Mouse (Mus musculus): ENCODE results near the gene Gm11627.
"Not testable (repeated sequence)": the region's sequence is repeated elsewhere in the genome, so short reads cannot be mapped to it uniquely, and the experiment has no call there.

The Gm11627 gene

DNA sequence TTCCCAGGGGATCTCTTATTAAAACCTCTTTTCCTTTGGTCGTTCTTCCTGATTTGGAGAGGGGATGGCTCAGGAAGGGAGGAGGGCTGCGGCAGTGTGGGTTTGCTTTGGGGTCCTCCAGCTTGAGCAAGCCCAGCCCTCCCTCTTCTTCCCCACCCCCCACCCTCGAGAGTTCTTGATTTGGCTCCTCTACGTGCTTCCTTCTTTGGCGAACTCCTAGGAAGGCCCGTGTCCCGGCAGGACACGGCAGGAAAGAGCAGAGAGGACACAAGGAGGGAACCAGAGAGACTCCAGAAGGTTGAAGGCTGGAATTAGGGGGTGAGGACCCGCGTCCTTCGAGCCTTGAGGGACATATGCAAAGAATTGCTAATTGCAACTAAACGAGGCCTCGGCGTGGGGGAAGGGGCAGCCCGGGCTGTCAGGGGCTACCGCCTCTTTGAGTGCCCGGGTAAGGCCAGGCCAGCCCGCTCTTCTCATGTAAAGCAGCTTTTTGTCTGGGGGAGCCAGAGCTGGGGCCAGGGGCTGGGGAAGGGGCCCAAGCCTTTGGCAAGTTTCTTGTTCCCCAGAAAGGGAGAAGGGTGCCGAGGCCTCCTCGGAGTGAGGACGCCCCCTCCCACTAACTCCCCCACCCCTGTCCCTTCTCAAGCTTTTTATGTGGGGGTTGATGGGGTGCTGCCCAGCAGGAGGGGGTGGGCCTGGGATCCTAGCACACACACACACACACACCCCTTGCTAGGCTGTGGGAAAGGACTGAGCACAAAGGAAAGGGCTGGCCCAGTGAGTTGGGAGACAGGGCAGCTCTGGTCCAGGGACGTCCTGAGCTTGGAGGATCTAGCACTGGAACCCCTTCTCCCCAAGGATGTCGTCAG, at the start of gene Gm11627:
Gm11627 (minus strand) TSS at position 297 of the 869 bp plus-strand sequence.
- in situ Hi-C loops (cut with MboI, MseI): no loop called here

DNA sequence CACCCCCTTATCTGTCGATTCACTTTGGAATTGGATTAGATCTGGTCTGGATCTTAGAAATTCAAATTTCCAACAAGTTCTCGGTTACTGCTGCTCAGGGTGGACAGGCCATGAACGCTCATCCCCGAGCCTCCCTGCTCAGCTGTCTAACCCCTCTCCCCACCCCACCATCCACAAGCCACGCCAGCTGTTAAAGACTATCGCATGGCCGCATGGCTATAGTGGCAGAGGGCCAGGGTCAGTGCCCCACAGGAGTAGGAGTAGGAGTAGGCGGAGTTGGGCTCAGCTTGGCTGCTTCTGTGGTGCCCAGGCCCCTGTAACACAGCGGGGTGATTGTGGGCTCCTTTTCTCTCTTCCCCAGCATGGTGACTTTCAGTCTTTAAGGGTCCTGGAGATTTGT, 49.3 kb upstream of the Gm11627 start:
- in situ Hi-C loops (cut with MboI, MseI): no loop called here

DNA sequence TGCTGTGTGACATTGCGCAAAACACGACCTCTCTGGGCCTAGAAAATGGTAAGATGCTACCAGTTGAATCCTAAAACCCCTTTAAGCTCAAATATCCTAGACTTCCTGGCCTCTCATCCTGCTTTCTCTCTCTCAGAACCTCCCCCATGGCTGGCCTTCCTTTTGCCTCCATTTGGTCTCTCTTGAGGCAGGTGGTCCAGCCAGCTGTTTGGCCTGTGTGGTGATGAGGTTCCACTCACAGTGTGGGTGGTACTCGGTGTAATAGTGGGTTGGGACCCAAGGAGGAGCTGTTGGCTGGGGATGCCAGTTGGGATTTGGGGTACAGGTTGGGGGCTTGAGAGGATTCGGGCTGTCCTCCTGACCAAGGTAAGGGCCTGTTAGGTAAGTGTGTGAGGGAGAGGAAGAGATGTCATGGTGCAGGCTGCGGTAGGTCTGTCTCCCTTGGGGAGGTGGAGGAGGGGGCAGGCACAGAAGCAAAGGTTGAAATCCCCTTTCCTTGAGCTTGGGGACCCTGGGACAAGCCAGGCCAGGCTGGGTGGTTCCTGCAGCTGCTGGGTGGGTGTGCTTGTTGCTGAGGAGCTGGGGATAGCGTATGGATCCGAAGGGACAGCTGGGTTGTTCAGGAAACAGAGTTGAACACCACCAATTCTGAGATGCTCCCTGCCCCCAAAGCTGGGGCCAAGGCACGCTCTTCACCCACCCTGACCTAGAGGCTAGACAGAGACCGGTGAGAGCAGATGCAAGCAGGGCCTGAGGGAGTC, 48.1 kb upstream of the Gm11627 start:
- in situ Hi-C loops (cut with MboI, MseI): no loop called here

DNA sequence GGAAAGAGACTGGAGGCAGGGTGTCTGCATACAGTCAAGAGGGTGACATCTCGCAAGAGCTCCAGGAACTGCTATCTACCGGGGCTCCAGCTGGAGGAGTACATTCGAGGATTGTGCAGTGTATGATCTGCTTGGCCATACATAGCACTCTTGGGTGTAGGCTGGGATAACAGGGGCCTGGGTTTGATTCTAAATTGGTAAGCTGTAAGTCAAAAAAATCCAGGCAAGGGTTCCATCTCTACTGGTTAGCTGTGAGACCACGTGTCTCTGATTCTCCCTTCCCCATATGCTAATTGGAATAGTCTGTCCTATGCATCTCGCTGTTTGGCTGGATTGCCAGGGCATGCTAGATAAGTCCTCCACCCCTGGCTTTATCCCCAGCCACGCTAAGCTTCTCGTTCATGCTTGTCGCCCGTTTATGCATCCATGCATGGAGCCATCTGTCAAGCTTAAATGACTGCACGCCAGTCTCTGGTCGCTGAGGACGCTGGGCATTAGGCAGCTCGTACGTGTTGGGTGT, 45.7 kb upstream of the Gm11627 start:
- in situ Hi-C loops (cut with MboI, MseI): no loop called here

DNA sequence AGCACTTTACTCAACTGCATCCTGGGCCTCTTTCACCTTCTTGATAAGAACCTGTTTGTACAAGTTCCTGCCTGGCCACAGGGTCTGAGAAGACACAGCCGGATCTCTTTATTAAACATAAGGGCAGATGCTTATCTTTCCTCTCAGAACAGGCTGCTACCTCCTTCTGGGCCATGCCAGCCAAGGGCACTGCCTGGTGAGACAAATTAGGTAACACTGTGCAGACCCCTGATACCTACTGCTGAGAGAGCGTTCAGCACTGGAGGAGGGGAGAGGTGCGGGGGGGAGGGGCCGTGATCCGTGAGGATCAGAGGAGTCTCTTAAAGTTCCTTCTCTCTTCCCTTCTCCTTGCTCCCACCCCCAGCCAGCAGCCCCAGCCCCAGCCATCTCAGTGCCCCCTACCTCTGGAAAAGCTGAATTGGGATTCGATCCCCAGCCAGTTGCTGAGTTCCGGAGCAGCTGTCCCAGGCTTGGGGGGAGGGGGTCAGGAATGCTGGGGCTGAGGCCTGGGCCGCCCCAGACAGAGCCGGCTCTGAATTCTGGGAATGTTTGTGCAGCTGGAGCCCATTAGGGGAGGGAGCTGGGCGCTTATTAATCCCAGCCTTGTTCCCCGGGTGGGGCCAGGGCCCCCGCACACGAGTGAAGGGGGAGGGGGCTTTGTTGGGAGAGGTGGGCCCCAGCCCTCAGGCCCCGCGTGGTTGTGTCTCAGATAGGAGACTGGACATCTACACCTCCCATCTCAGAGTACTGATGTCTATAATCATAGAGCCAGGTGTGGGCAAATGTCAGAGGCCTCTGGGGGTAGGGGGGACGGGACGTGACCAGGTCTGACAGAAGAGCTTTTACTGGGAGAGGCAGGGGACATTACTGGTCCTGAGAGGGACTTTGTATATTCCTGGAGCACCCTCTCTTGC, 44.9 kb upstream of the Gm11627 start:
- in situ Hi-C loops (cut with MboI, MseI): no loop called here

- in situ Hi-C loops (cut with MboI, MseI): no loop called here
Measured at GRCm38 (mm10) chr11:102619449-102619848, 40.2 kb upstream of the Gm11627 start.

- in situ Hi-C loops (cut with MboI, MseI): no loop called here
Measured at GRCm38 (mm10) chr11:102611317-102611705, 32.0 kb upstream of the Gm11627 start.

- in situ Hi-C loops (cut with MboI, MseI): no loop called here
Measured at GRCm38 (mm10) chr11:102610675-102611316, 31.5 kb upstream of the Gm11627 start.

DNA sequence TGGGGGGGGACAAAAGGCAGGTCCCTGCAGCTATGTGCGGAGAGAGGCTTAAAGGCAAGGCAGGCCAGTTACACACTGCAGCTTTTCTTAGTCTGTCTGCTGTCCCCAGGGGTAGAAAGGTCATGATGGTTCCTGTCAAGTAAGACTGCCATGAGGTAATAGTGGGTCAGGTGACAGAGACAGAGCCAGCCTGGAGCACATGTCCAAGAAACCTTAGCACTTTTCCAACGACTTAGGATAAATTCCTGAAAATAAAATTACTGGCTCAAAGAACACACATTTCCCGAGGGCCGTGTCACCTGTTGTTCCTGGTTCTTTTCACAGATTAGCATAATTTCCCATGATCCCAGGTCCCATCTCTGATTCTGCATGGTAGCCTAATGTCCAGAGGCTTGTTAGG, 31.0 kb upstream of the Gm11627 start:
- in situ Hi-C loops (cut with MboI, MseI): no loop called here

DNA sequence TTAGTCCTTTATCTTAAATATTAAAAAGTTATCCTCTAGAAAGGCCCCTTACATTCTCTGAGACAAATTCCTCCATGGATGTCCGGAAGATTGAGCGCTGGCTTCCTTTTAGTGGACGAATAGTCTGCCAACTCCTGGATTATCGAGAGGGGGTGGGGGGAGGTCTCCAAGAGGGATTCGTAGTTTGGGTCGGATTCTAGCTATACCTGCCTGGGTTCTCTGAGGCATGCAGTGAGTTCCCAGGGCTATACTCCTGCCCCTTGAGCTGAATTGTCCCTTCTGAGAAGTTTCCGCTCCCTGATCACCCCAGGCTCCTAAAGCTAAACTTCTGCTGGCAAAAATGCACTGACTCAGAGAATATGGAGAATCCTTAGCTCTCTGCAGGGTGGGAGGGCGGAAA, 30.2 kb upstream of the Gm11627 start:
- in situ Hi-C loops (cut with MboI, MseI): no loop called here

GRCm38 (mm10) chr11:102608691-102609090, 29.4 kb upstream of the Gm11627 start:
- in situ Hi-C loops (cut with MboI, MseI): no loop called here

DNA sequence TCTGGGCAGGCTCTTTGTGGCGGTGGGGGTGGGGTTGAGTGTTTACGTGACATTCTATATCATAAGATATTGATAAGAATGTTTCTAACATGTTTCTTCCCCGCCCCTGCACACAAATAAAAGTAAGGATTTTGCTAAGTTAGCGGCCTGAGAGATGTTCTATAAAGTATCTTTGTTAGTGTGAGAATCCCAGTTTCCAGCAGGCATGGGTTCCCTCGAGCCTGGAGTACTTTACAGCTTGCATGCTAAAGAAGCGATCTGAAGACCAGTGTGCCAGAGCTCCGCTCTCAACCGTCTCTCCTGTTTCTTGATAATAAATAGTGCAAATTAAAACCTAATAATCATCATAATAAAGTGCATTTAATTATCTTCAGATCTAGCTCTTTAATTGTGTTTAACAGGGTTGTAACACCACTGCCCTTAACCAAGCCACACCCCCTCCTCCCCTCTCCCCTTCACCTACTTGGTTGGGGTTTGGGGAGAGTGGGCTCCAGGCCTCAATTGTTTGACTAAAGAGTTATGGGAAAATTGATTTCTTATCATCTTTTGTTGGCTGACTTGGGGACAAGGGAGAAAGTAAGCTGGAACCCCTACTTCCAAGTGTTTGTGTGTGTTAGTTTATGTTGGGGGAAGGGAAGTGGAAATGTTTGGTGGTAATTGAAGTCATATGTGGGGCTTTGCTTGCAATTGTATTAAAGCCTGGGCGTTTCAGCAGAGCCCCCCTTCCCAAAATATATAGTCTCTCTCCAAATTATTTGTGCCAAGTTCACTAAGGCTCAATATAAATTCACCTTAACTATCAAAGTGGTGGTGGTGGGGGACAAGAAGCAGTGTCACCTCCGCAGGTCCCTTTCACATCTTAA, 28.7 kb upstream of the Gm11627 start:
- in situ Hi-C loops (cut with MboI, MseI): no loop called here

DNA sequence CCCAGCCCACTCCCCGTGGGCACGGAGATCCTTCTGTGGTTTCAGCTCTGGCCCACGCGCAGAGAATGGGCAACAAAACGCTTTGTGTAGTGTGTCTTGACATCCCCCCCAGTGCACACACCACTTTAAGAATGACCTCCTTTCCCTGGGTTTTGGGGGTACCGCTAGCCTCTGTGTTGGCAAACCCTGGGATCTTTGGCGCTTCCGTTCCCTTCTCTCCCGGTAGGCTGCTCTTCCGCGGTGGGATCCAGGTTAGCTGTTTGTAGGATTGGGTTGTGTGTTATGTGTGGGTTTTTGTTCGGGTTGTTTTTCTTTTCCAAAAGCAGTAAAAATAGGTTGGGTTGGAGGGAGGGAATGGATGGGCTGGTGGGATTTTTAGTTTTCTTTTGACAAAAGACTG, 27.9 kb upstream of the Gm11627 start:
- in situ Hi-C loops (cut with MboI, MseI): not testable (repeated sequence)

GRCm38 (mm10) chr11:102606751-102607171, 27.5 kb upstream of the Gm11627 start:
- in situ Hi-C loops (cut with MboI, MseI): no loop called here

DNA sequence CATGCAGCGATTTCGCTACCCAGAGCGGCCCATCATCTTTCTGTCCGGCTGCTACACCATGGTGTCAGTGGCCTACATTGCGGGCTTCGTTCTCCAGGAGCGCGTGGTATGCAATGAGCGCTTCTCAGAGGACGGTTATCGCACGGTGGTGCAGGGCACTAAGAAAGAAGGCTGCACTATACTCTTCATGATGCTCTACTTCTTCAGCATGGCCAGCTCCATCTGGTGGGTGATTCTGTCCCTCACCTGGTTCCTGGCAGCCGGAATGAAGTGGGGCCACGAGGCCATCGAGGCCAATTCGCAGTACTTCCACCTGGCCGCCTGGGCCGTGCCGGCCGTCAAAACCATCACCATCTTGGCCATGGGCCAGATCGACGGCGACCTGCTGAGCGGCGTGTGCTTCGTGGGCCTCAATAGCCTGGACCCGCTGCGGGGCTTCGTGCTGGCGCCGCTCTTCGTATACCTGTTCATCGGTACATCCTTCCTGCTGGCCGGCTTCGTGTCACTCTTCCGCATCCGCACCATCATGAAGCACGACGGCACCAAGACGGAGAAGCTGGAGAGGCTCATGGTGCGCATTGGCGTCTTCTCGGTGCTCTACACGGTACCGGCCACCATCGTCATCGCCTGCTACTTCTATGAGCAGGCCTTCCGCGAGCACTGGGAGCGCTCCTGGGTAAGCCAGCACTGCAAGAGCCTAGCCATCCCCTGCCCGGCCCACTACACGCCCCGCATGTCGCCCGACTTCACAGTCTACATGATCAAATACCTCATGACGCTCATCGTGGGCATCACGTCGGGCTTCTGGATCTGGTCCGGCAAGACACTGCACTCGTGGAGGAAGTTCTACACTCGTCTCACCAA, 26.5 kb upstream of the Gm11627 start:
- in situ Hi-C loops (cut with MboI, MseI): no loop called here

GRCm38 (mm10) chr11:102604777-102605552, 25.7 kb upstream of the Gm11627 start:
- in situ Hi-C loops (cut with MboI, MseI): no loop called here

- in situ Hi-C loops (cut with MboI, MseI): no loop called here
Measured at GRCm38 (mm10) chr11:102604010-102604584, 24.8 kb upstream of the Gm11627 start, which contains the start of gene Fzd2. Gene Fzd2 (plus strand): TSS chr11:102604396.

GRCm38 (mm10) chr11:102603496-102603850, 24.2 kb upstream of the Gm11627 start:
- in situ Hi-C loops (cut with MboI, MseI): no loop called here
